Mouse (Mus musculus): ENCODE measurements around the gene Ago3. TPM values are rescaled to one million over a fixed set of nuclear protein-coding genes. Genes with fewer than 3 reads are reported as not detected.

The Ago3 gene
- polyA plus RNA-seq, 1 experiment from 2014 or later = 15.6 TPM

DNA sequence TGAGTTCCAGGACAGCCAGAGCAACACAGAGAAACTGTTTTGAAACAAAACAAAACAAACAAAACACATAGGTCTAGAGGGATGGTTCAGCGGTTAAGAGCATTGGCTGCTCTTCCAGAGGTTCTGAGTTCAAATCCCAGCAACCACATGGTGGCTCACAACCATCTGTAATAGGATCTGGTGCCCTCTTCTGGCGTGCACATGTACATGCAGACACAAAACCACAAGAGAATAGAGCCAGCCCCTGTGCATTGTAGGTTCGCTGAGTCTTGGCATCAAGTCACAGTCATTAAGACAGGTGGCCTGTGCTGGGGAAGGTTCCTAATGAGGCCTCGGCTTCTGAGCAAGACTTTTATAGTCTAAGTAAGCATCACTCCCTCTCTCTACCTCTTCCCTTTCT lies 125.5 kb downstream of the Ago3 start:
- DNase-seq (ENCODE audit: low spot score) = no peak
- WGBS = 59% methylated on average over 4 of the region's 4 CpGs
- H3K4me1 ChIP-seq = peaks cover 43% of the 10 kb centered on the region
- H3K4me3 ChIP-seq = no peak overlapping the region
- H3K9me3 ChIP-seq = peaks cover 4% of the 10 kb centered on the region; the same call in 1 of the 2 replicates
- no peak overlapping the region for H3K27ac ChIP-seq (replicated peaks)
- peaks cover 61% of the 10 kb centered on the region for H3K27me3 ChIP-seq (replicated peaks; ENCODE audit: low read depth, poor library complexity, severe bottlenecking)
- H3K36me3 ChIP-seq (replicated peaks) = no peaks in the 10 kb centered on the region

DNA sequence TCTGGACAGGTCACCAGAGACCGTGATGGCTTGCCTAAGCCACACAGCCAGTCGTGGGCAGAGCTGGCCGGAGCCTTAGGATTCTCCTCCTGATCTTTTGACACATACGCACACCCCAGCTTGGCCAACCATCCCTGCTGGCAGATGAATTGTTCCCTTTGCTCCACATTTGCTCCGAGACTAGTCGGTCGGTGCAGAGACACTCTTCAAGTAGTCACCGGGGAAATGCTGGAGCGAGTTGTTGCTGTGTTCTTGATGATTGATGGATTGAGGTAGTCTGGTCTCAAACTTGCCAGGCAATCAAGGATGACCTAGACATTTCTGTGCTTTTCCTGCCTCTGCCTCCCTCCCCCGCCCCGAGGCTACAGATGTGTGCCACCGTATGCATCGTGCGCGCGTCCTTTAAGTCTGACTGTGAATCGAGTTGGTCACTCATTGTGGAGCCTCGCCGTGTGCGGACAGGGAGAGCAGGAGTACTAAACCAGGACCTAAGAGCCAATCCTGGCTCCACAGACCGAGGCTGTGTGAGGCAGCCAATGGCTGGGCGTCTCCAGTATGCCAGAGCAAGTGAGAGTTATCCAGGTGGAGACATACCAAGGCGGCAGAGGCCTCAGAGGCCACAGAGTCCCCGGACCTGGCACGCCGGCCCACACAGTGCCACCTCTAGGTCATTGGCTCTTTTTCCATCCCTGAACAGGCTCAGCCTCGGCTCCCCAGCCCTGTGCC lies 127.6 kb downstream of the Ago3 start:
- H3K4me1 ChIP-seq = peaks cover 52% of the 10 kb centered on the region
- peak overlapping the region; percentile 83 for H3K27ac ChIP-seq (replicated peaks)
- H3K36me3 ChIP-seq (replicated peaks) = 0 out of 2 replicates have a peak, but pooled peaks cover 5% of the 10 kb centered on the region
- H3K4me3 ChIP-seq = peak overlapping the region; percentile 59
- DNase-seq (ENCODE audit: low spot score) = peak; percentile 60
- peaks cover 78% of the 10 kb centered on the region for H3K27me3 ChIP-seq (replicated peaks; ENCODE audit: low read depth, poor library complexity, severe bottlenecking)
- WGBS = 3% methylated on average over 27 of the region's 27 CpGs
- peaks cover 4% of the 10 kb centered on the region; the same call in 1 of the 2 replicates for H3K9me3 ChIP-seq

DNA sequence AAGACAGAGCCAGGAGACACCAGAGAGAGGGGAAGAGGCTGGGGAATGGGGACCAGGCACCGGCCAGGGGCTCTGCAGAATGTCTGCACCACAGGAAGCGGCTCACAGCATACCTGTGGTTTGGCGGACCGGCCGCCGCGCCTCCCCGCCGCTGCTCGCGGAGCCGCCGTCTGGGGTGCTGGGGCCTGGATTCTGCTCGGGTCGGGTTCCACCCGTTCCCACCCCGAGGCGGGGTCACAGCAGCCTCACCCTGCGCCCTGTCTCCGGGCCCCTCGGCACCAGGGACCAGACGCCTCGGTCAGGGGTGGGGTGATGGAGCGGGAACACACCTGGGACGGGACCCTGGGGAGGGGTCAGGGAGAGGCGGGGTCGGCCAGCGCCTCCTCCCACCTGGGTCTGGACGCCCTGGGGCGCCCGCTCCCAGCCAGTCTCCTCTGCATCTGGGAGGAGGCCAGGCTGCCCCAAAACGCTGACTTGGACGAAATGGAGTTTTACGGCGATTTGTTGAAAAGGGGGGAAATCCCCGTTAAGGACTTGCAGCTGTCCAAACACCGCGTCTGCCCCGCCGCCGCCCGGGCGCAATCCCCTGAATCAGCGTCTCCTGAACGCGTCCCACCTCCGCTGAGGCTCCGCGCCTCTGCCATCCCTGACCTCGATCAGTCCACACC lies 128.3 kb downstream of the Ago3 start:
- Histone ChIP-seq H3K4me3 (peak overlapping the region; percentile 59), H3K4me1 (peaks cover 57% of the 10 kb centered on the region), H3K27me3 (replicated peaks; ENCODE audit: low read depth, poor library complexity, severe bottlenecking) (peaks cover 85% of the 10 kb centered on the region), H3K9me3 (peaks cover 2% of the 10 kb centered on the region; the same call in 1 of the 2 replicates), H3K27ac (replicated peaks) (peak overlapping the region; percentile 83), H3K36me3 (replicated peaks) (0 out of 2 replicates have a peak, but pooled peaks cover 5% of the 10 kb centered on the region)
- peak; percentile 82 for DNase-seq (ENCODE audit: low spot score)
- under 1% methylated on average over 50 of the region's 50 CpGs for WGBS

DNA sequence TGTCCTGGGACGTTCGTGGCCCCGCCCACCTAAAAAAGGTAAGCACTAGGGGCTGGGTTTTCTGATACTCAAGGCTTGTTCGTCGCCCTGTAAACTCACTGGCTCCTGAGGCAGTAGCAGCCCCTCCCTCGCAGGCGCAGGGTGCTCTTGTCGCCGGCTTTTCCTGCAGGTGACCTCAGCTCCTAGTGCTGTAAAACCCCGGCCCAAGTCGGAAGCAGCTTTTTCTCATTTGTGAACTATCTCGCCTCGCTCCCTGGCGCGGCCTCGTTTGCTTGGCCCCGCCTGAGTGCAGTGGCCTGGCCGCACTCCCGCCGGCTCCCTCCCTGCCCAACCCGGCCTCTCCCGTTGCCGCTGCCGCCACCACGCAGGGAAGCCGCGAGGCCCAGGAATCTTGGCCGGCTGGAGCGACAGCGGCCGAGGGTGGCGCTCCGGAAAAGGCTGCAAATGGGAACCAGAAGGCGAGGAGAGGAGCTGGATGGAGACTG lies 132.7 kb downstream of the Ago3 start:
- 1% methylated on average over 34 of the region's 34 CpGs for WGBS
- H3K36me3 ChIP-seq (replicated peaks) = 0 out of 2 replicates have a peak, but pooled peaks cover 5% of the 10 kb centered on the region
- peaks cover 49% of the 10 kb centered on the region for H3K4me1 ChIP-seq
- H3K27me3 ChIP-seq (replicated peaks; ENCODE audit: low read depth, poor library complexity, severe bottlenecking) = peaks cover 76% of the 10 kb centered on the region
- H3K27ac ChIP-seq (replicated peaks) = peak overlapping the region; percentile 81
- peak overlapping the region; percentile 54 for H3K4me3 ChIP-seq
- DNase-seq (ENCODE audit: low spot score) = peak; percentile 81
- no peaks in the 10 kb centered on the region for H3K9me3 ChIP-seq

DNA sequence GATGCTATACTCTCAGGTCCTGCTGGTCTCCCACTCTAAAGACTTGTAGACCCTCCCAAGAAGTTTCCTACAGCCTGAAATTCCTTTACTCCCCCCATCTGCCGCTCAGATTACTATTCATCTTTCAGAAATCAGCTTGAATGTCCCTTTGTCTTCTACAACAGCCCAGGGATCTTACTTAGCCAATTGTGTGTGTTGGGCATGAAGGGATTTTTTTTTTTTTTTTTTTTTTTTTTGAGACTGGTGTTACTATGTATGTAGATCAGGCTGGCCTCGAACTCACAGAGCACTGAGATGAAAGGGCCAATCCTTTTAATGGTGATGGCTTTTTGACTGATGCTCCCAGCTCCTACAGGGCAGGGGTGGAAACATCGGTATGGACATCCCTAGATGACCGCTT lies 133.4 kb downstream of the Ago3 start:
- WGBS = 39% methylated on average over 4 of the region's 4 CpGs
- DNase-seq (ENCODE audit: low spot score) = no peak
- Histone ChIP-seq H3K9me3 (no peaks in the 10 kb centered on the region), H3K4me3 (peak overlapping the region; percentile 54; the same call in 1 of the 2 replicates), H3K27ac (replicated peaks) (no peak overlapping the region), H3K4me1 (peaks cover 48% of the 10 kb centered on the region), H3K27me3 (replicated peaks; ENCODE audit: low read depth, poor library complexity, severe bottlenecking) (peaks cover 73% of the 10 kb centered on the region), H3K36me3 (replicated peaks) (0 out of 2 replicates have a peak, but pooled peaks cover 5% of the 10 kb centered on the region)

DNA sequence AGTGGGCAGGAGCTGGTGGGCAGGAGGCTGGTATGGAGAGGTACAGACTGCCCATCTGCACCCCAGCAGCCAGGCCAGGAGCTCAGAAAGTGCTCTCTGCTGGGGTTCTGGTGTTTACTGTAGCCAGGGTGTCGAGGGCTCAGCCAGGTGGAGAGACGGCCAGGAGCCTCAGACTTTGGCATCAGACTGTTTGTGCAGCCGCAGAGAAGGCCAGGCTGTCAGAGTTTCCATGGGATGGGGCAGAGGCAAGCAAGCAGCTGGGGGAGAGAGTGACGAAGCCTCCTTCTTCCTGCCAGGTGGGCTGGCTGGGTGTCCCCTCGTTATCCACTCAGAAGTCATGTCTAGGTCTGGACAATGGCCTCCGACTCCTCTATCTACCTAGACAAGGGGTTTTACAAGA lies 134.2 kb downstream of the Ago3 start:
- H3K27me3 ChIP-seq (replicated peaks; ENCODE audit: low read depth, poor library complexity, severe bottlenecking) = peaks cover 73% of the 10 kb centered on the region
- 65% methylated on average over 6 of the region's 6 CpGs for WGBS
- 0 out of 2 replicates have a peak, but pooled peaks cover 5% of the 10 kb centered on the region for H3K36me3 ChIP-seq (replicated peaks)
- H3K9me3 ChIP-seq = no peaks in the 10 kb centered on the region
- DNase-seq (ENCODE audit: low spot score) = no peak
- H3K27ac ChIP-seq (replicated peaks) = 0 out of 2 replicates have a peak overlapping the region, but pooled peaks have one; percentile 12
- no peak overlapping the region for H3K4me3 ChIP-seq
- peaks cover 47% of the 10 kb centered on the region for H3K4me1 ChIP-seq

DNA sequence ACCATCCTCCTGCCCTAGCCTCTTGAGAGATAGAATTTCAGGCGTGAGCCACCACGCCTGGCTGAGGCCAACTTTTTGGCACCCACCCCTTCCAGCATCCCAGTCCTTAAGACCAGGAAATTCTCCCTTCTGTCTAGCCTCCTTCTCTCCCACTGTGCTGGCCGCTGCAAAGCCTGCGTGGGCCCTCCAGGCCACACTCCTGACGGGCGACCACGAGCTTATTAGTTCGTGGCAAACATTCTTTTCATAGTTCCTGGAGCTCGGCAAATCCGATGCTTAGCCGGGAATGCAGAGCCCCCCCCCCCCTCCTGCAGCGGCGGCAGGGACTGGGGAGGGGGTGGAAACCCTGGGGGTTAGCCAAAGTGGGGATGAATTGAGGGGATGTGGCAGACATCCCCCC lies 138.2 kb downstream of the Ago3 start:
- no peaks in the 10 kb centered on the region for H3K36me3 ChIP-seq (replicated peaks)
- DNase-seq (ENCODE audit: low spot score) = no peak
- WGBS = 23% methylated on average over 13 of the region's 13 CpGs
- H3K27ac ChIP-seq (replicated peaks) = peak overlapping the region; percentile 11; the same call in 1 of the 2 replicates
- H3K4me3 ChIP-seq = no peak overlapping the region
- 0 out of 2 replicates have a peak, but pooled peaks cover under 1% of the 10 kb centered on the region for H3K9me3 ChIP-seq
- peaks cover 53% of the 10 kb centered on the region for H3K4me1 ChIP-seq
- H3K27me3 ChIP-seq (replicated peaks; ENCODE audit: low read depth, poor library complexity, severe bottlenecking) = peaks cover 72% of the 10 kb centered on the region

DNA sequence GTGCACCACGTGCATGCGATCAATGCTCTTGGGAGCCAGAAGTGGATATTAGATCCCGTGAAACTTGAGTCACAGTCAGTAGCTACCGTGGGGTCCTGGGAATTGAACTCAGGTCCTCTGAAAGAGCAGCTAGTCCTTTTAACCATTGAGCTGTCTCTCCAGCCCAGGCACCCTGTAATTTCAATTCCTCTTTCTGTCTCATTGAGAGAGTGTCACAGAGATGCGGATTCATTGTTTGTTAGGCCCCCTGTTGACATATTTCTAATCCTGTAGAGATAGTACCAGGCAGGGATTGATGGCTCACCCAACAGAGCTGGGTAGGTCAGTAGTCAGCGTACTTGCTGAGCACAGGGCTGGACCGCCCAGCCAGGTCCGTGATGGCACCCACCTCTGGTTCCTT lies 139.0 kb downstream of the Ago3 start:
- Histone ChIP-seq H3K36me3 (replicated peaks) (no peaks in the 10 kb centered on the region), H3K27me3 (replicated peaks; ENCODE audit: low read depth, poor library complexity, severe bottlenecking) (peaks cover 72% of the 10 kb centered on the region), H3K4me1 (peaks cover 52% of the 10 kb centered on the region), H3K4me3 (no peak overlapping the region), H3K9me3 (0 out of 2 replicates have a peak, but pooled peaks cover 7% of the 10 kb centered on the region), H3K27ac (replicated peaks) (no peak overlapping the region)
- DNase-seq (ENCODE audit: low spot score) = no peak
- WGBS = 77% methylated on average over 8 of the region's 8 CpGs

DNA sequence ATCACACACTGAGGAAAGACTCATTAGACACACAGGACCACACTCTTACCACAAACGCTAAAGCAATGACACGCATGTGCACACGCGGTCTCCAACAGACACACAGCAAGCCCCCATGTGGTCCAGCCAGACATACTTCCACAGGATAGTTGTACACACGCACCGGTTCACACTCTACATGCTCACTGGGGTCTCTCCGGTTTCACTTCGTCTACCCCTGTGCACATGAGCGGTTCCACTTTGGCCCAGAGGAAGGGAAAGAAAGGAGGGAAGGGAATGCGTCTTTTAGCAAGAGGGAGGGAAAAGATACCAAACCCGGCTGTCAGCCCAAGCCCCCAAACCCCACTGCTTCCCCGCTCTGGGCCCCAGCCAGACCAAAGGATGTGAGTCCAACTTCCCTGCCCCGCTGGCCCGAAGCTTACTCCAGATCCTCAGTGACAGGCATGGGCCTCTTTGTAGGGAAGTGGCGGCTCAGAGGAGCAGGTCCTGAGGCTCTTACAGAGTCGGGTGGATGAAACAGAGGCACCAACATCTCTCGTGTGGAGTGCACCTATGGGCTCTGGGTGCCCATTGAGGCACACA lies 141.2 kb downstream of the Ago3 start:
- H3K4me3 ChIP-seq = peak overlapping the region; percentile 59; the same call in 1 of the 2 replicates
- no peak for DNase-seq (ENCODE audit: low spot score)
- H3K27ac ChIP-seq (replicated peaks) = 0 out of 2 replicates have a peak overlapping the region, but pooled peaks have one; percentile 21
- 0 out of 2 replicates have a peak, but pooled peaks cover 7% of the 10 kb centered on the region for H3K9me3 ChIP-seq
- no peaks in the 10 kb centered on the region for H3K36me3 ChIP-seq (replicated peaks)
- 37% methylated on average over 17 of the region's 17 CpGs for WGBS
- H3K27me3 ChIP-seq (replicated peaks; ENCODE audit: low read depth, poor library complexity, severe bottlenecking) = peaks cover 81% of the 10 kb centered on the region
- peaks cover 58% of the 10 kb centered on the region for H3K4me1 ChIP-seq

DNA sequence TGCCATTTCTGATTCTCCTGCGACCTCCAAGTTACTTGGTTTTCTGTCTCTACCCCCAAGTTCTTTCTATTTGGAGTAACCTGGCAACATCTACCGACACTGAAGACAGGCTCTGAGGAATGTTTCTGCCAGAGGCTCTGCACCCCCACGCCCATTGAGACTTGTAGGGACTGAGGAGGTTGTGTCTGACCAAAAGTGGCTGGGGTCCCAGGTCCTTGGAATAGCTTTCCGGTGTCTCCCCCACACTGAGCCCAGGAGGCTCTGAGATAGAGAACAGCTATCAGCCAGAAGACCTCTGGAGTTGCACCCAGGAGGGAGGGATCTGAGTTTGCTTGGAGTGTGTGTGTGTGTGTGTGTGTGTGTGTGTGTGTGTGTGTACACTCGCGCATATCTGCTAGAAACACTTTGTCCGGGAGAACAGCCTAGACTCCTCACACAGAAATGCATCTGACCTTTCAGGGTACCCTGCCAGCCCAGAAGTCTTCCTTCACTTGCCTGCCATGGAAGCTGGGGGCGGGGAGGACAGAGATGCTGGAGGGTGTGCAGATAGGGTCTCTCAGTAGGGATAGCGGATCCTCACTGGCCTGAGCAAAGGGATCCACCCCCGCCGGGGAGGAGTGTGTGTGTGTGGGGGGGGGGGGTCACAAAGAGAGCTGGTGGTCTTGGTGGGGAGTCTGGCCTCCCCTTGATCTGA lies 141.9 kb downstream of the Ago3 start:
- WGBS = 40% methylated on average over 11 of the region's 11 CpGs

DNA sequence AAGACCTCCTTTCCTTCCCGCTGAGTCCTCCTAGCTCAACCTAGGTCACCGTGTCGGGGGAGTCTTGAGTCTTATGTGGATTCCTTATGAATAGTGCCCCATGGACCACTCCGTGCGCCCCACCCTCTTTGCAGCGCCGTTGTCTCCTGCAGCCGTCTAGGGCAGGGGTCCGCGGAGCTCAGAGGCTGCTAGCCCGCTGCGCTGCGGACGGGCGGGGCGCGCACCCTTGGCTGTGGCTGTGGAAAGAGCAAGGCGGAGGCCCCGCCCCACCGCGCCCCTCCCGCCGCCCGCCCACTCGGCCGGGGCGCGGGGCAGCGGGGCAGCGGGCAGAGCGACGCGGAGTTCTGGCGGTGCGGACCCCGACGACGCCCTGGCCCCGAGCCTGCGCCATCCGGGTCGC lies 142.9 kb downstream of the Ago3 start, which contains the start of gene Col8a2:
Gene Col8a2 (plus strand): TSS at position 302 of the 400 bp plus-strand sequence.
- Histone ChIP-seq H3K4me1 (peaks cover 71% of the 10 kb centered on the region), H3K9me3 (0 out of 2 replicates have a peak, but pooled peaks cover 7% of the 10 kb centered on the region), H3K27me3 (replicated peaks; ENCODE audit: low read depth, poor library complexity, severe bottlenecking) (peaks cover 88% of the 10 kb centered on the region), H3K27ac (replicated peaks) (peak within 1 kb of the TSS; percentile 68), H3K36me3 (replicated peaks) (no peaks in the 10 kb centered on the region), H3K4me3 (peak within 1 kb of the TSS; percentile 59)
- WGBS = 2% methylated on average over 42 of the region's 42 CpGs
- DNase-seq (ENCODE audit: low spot score) = peak; percentile 61

More for the DNA sequence above, 141.9 kb downstream of the Ago3 start:
- DNase-seq (ENCODE audit: low spot score) = no peak
- Histone ChIP-seq H3K36me3 (replicated peaks) (no peaks in the 10 kb centered on the region), H3K4me3 (peak overlapping the region; percentile 59), H3K27ac (replicated peaks) (no peak overlapping the region), H3K4me1 (peaks cover 62% of the 10 kb centered on the region), H3K27me3 (replicated peaks; ENCODE audit: low read depth, poor library complexity, severe bottlenecking) (peaks cover 86% of the 10 kb centered on the region), H3K9me3 (0 out of 2 replicates have a peak, but pooled peaks cover 7% of the 10 kb centered on the region)

Data from embryonic facial prominence, embryonic 10.5 days (tissue).